Mouse (Mus musculus) neural tube, embryonic 11.5 days (tissue): ENCODE measurements around the gene Hk3. TPM values are rescaled to one million over a fixed set of nuclear protein-coding genes. Genes with fewer than 3 reads are reported as not detected.
A peak's percentile ranks its signal among the peaks of the same experiment; 100 is the strongest.

Source experiments
- ATAC-seq: fragments of 200-750 bp; cut with Nextera tagmentation; 2 replicates; pipeline ENCODE4 v1.8.0; 2017; ENCODE audit warnings: moderate number of reproducible peaks, mild to moderate bottlenecking, moderate TSS enrichment, moderate library complexity; ENCODE audit not compliant: insufficient read depth, low FRiP score, low TSS enrichment
- DNase-seq: peaks from one replicate; pipeline ENCODE4 v3.0.0-alpha.2; 2015; ENCODE audit warnings: low spot score
- H3K27ac ChIP-seq: fragments of 300-500 bp; sonication (generic); 2 replicates; pipeline ENCODE4 v1.5.1; 2014; ENCODE audit warnings: low read depth, mild to moderate bottlenecking, low read length
- H3K27me3 ChIP-seq: fragments of 300-500 bp; sonication (generic); 2 replicates; pipeline ENCODE4 v1.6.1; 2014; ENCODE audit warnings: mild to moderate bottlenecking, low read length, mixed read lengths; ENCODE audit not compliant: control insufficient read depth, insufficient read depth
- H3K36me3 ChIP-seq: fragments of 300-500 bp; sonication (generic); 2 replicates; pipeline ENCODE4 v1.6.1; 2014; ENCODE audit warnings: mild to moderate bottlenecking, low read length, moderate library complexity, mixed read lengths; ENCODE audit not compliant: control insufficient read depth, insufficient read depth
- H3K4me1 ChIP-seq: fragments of 300-500 bp; sonication (generic); 2 replicates; pipeline ENCODE4 v1.6.1; 2014; ENCODE audit warnings: low read length, mixed read lengths; ENCODE audit not compliant: control insufficient read depth, insufficient read depth
- H3K4me2 ChIP-seq: fragments of 300-500 bp; sonication (generic); 2 replicates; pipeline ENCODE4 v1.6.1; 2014; ENCODE audit warnings: low read depth, mild to moderate bottlenecking, moderate library complexity
- H3K4me3 ChIP-seq: fragments of 300-500 bp; sonication (generic); 2 replicates; pipeline ENCODE4 v1.5.1; 2014; ENCODE audit warnings: low read depth, low read length
- H3K9ac ChIP-seq: fragments of 300-500 bp; sonication (generic); 2 replicates; pipeline ENCODE4 v1.6.1; 2014; ENCODE audit warnings: mild to moderate bottlenecking, low read length
- H3K9me3 ChIP-seq: fragments of 300-500 bp; sonication (generic); 2 replicates; pipeline ENCODE4 v1.6.1; 2016; ENCODE audit warnings: low read length; ENCODE audit not compliant: control insufficient read depth
- WGBS: fragments of 180-500 bp; shearing (Covaris S2); extraction: QIAGEN DNeasy Blood & Tissue Kit; methylation state at CpG from one replicate; pipeline ENCODE4 v1.1.7; 2014; 5-methylcytosine and 5-hydroxymethylcytosine counted together
- polyA plus RNA-seq: library from polyadenylated mRNA; unstranded; fragments of >200 nt; fragmentation: Nextera tagmentation; extraction: Ambion mirVana; gene quantifications from 2 replicates; pipeline ENCODE4 v1.2.1, GENCODE M21; 2014

Hk3 gene
- polyA plus RNA-seq, 1 experiment from 2014 or later: 1.1 TPM

GRCm38 (mm10) chr13:54994576-54994975, 26.6 kb downstream of the Hk3 start:
- 9% methylated on average over 4 of the region's 4 CpGs for WGBS
- ATAC-seq: peak; percentile 46
- Histone ChIP-seq H3K27me3 (no peaks in the 10 kb centered on the region), H3K4me1 (peaks cover 25% of the 10 kb centered on the region), H3K9me3 (no peaks in the 10 kb centered on the region), H3K4me3 (no peak overlapping the region), H3K4me2 (no peak overlapping the region), H3K27ac (peak overlapping the region; percentile 77), H3K36me3 (no peaks in the 10 kb centered on the region), H3K9ac (no peak overlapping the region)
- DNase-seq: peak; percentile 68

- Histone ChIP-seq H3K27ac (no peak overlapping the region), H3K27me3 (no peaks in the 10 kb centered on the region)
- WGBS: 83% methylated on average over 7 of the region's 7 CpGs
These were observed 29.0 kb downstream of the Hk3 start for GRCm38 (mm10) chr13:54992215-54992614.

GRCm38 (mm10) chr13:54988181-54988760, 32.9 kb downstream of the Hk3 start:
- no peak overlapping the region for H3K9ac ChIP-seq
- no peaks in the 10 kb centered on the region for H3K36me3 ChIP-seq
- WGBS: 45% methylated on average over 7 of the region's 7 CpGs
- H3K27ac ChIP-seq: no peak overlapping the region
- no peak overlapping the region for H3K4me2 ChIP-seq
- no peaks in the 10 kb centered on the region for H3K27me3 ChIP-seq
- no peak overlapping the region for H3K4me3 ChIP-seq
- peaks cover 26% of the 10 kb centered on the region for H3K4me1 ChIP-seq
- DNase-seq (no peak), ATAC-seq (no peak)
- H3K9me3 ChIP-seq: no peaks in the 10 kb centered on the region

More at GRCm38 (mm10) chr13:54992215-54992614, 29.0 kb downstream of the Hk3 start:
- no peak overlapping the region for H3K4me2 ChIP-seq
- H3K9ac ChIP-seq: no peak overlapping the region
- H3K9me3 ChIP-seq: no peaks in the 10 kb centered on the region
- DNase-seq (no peak), ATAC-seq (no peak)
- H3K4me3 ChIP-seq: no peak overlapping the region
- H3K4me1 ChIP-seq: peaks cover 39% of the 10 kb centered on the region
- H3K36me3 ChIP-seq: no peaks in the 10 kb centered on the region

GRCm38 (mm10) chr13:54987405-54987804, 33.8 kb downstream of the Hk3 start:
- peaks cover 23% of the 10 kb centered on the region for H3K4me1 ChIP-seq
- DNase-seq (peak; percentile 68), ATAC-seq (peak; percentile 45)
- no peaks in the 10 kb centered on the region for H3K9me3 ChIP-seq
- no peak overlapping the region for H3K27ac ChIP-seq
- H3K4me2 ChIP-seq: no peak overlapping the region
- no peak overlapping the region; the same call in 1 of the 2 replicates for H3K9ac ChIP-seq
- H3K27me3 ChIP-seq: no peaks in the 10 kb centered on the region
- H3K4me3 ChIP-seq: no peak overlapping the region
- WGBS: 34% methylated on average over 9 of the region's 9 CpGs
- H3K36me3 ChIP-seq: no peaks in the 10 kb centered on the region

- Histone ChIP-seq H3K4me2 (no peak overlapping the region), H3K36me3 (no peaks in the 10 kb centered on the region), H3K9me3 (no peaks in the 10 kb centered on the region), H3K9ac (no peak overlapping the region), H3K4me1 (peaks cover 17% of the 10 kb centered on the region), H3K4me3 (no peak overlapping the region), H3K27ac (no peak overlapping the region), H3K27me3 (no peaks in the 10 kb centered on the region)
- whole genome bisulfite sequencing: 54% methylated on average over 2 of the region's 2 CpGs
- no peak for ATAC-seq
- peak; percentile 35 for DNase-seq
These were observed 37.6 kb downstream of the Hk3 start for GRCm38 (mm10) chr13:54983614-54984013.

GRCm38 (mm10) chr13:54983001-54983400, 38.2 kb downstream of the Hk3 start:
- H3K4me1 ChIP-seq: peaks cover 15% of the 10 kb centered on the region
- no peak overlapping the region for H3K27ac ChIP-seq
- WGBS: 87% methylated on average over 8 of the region's 8 CpGs
- H3K9ac ChIP-seq: no peak overlapping the region
- no peaks in the 10 kb centered on the region for H3K9me3 ChIP-seq
- H3K36me3 ChIP-seq: no peaks in the 10 kb centered on the region
- H3K4me3 ChIP-seq: no peak overlapping the region
- H3K27me3 ChIP-seq: no peaks in the 10 kb centered on the region
- DNase-seq: no peak
- no peak overlapping the region for H3K4me2 ChIP-seq
- no peak for ATAC-seq

GRCm38 (mm10) chr13:54980957-54981356, 40.2 kb downstream of the Hk3 start:
- Histone ChIP-seq H3K27me3 (no peaks in the 10 kb centered on the region), H3K36me3 (no peaks in the 10 kb centered on the region), H3K9ac (no peak overlapping the region), H3K4me2 (no peak overlapping the region), H3K9me3 (no peaks in the 10 kb centered on the region), H3K4me1 (peaks cover 12% of the 10 kb centered on the region; the same call in 1 of the 2 replicates), H3K4me3 (no peak overlapping the region), H3K27ac (no peak overlapping the region)
- WGBS: 76% methylated on average over 12 of the region's 12 CpGs
- ATAC-seq (no peak), DNase-seq (no peak)

GRCm38 (mm10) chr13:54978804-54979203, 42.4 kb downstream of the Hk3 start:
- ATAC-seq (no peak), DNase-seq (no peak)
- WGBS: 48% methylated on average over 8 of the region's 8 CpGs
- no peaks in the 10 kb centered on the region for H3K9me3 ChIP-seq
- no peak overlapping the region for H3K4me3 ChIP-seq
- no peak overlapping the region for H3K27ac ChIP-seq
- no peaks in the 10 kb centered on the region for H3K27me3 ChIP-seq
- H3K4me2 ChIP-seq: no peak overlapping the region
- H3K36me3 ChIP-seq: no peaks in the 10 kb centered on the region
- peaks cover 20% of the 10 kb centered on the region; the same call in 1 of the 2 replicates for H3K4me1 ChIP-seq
- H3K9ac ChIP-seq: no peak overlapping the region; the same call in 1 of the 2 replicates

GRCm38 (mm10) chr13:54975546-54975945, 45.6 kb downstream of the Hk3 start:
- DNase-seq (no peak), ATAC-seq (no peak)
- Histone ChIP-seq H3K36me3 (no peaks in the 10 kb centered on the region), H3K4me3 (no peak overlapping the region), H3K27me3 (no peaks in the 10 kb centered on the region), H3K4me1 (peaks cover 20% of the 10 kb centered on the region; the same call in 1 of the 2 replicates), H3K9me3 (no peaks in the 10 kb centered on the region), H3K4me2 (no peak overlapping the region), H3K27ac (no peak overlapping the region), H3K9ac (no peak overlapping the region)
- WGBS: 64% methylated on average over 3 of the region's 3 CpGs
